Mouse (Mus musculus) intestine, postnatal 0 days (tissue): Measurements from ENCODE around the gene 9130023H24Rik. TPM values are rescaled to one million over a fixed set of nuclear protein-coding genes. Genes with fewer than 3 reads are reported as not detected.

ENCODE experiments used
- ATAC-seq: fragments of 200-750 bp; cut with Nextera tagmentation; 2 replicates; pipeline ENCODE4 v1.8.0; 2017; ENCODE audit warnings: mild to moderate bottlenecking, moderate TSS enrichment, moderate library complexity
- H3K27ac ChIP-seq: fragments of 300-500 bp; sonication (generic); 2 replicates; pipeline ENCODE4 v1.5.1; 2014; ENCODE audit warnings: mild to moderate bottlenecking, low read depth, low read length, moderate library complexity
- H3K27me3 ChIP-seq: fragments of 300-500 bp; sonication (generic); replicated peaks from 2 replicates; pipeline ENCODE4 v1.6.1; 2014; ENCODE audit warnings: low read length, mixed read lengths; ENCODE audit not compliant: control insufficient read depth, insufficient read depth
- H3K36me3 ChIP-seq: fragments of 300-500 bp; sonication (generic); 2 replicates; pipeline ENCODE4 v1.6.1; 2014; ENCODE audit warnings: mild to moderate bottlenecking, moderate library complexity; ENCODE audit not compliant: control insufficient read depth, insufficient read depth
- H3K4me1 ChIP-seq: fragments of 300-500 bp; sonication (generic); replicated peaks from 2 replicates; pipeline ENCODE4 v1.6.1; 2014; ENCODE audit warnings: antibody characterized with exemption, low read length, mixed read lengths; ENCODE audit not compliant: control insufficient read depth, insufficient read depth
- H3K4me2 ChIP-seq: fragments of 300-500 bp; sonication (generic); replicated peaks from 2 replicates; pipeline ENCODE4 v1.6.1; 2014; ENCODE audit warnings: low read depth, mild to moderate bottlenecking, moderate library complexity
- H3K4me3 ChIP-seq: fragments of 300-500 bp; sonication (generic); 2 replicates; pipeline ENCODE4 v1.5.1; 2014; ENCODE audit warnings: low read depth, low read length
- H3K9ac ChIP-seq: fragments of 300-500 bp; sonication (generic); 2 replicates; pipeline ENCODE4 v1.6.1; 2014; ENCODE audit warnings: mild to moderate bottlenecking, low read depth, low read length
- H3K9me3 ChIP-seq: fragments of 300-500 bp; sonication (generic); 2 replicates; pipeline ENCODE4 v1.6.1; 2016; ENCODE audit warnings: mixed run types; ENCODE audit not compliant: control insufficient read depth
- CTCF ChIP-seq: sonication (generic); IDR thresholded peaks from 2 replicates; pipeline ENCODE4 v1.5.1; 2016; ENCODE audit warnings: low read depth, mild to moderate bottlenecking, control low read depth, antibody characterized with exemption, moderate library complexity
- WGBS: fragments of 180-500 bp; shearing (Covaris S2); extraction: QIAGEN DNeasy Blood & Tissue Kit; methylation state at CpG from one replicate; pipeline ENCODE4 v1.1.7; 2014; 5-methylcytosine and 5-hydroxymethylcytosine counted together
- polyA plus RNA-seq: library from polyadenylated mRNA; unstranded; fragments of >200 nt; fragmentation: Nextera tagmentation; extraction: Ambion mirVana; gene quantifications from 2 replicates; pipeline ENCODE4 v1.2.1, GENCODE M21; 2015

9130023H24Rik gene
- polyA plus RNA-seq, 1 experiment from 2014 or later = 3.6 TPM

DNA sequence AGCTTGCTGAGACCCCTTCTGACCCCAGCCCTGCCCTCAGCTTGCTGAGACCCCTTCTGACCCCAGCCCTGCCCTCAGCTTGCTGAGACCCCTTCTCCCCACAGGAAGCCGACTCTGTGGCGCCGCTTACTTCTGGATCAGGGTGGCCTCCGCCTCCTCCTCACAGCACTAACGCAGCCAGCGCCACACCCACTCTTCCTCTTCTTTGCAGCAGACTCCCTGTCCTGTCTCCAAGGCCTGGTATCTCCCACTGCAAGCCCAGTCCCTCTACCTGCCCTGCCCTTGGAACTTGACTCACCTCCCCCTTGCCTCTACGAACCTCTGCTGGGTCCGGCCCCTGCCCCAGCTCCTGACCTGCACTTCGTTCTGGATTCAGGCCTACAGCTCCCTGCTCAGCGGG, 6.1 kb upstream of the 9130023H24Rik start:
- ATAC-seq = no peak

DNA sequence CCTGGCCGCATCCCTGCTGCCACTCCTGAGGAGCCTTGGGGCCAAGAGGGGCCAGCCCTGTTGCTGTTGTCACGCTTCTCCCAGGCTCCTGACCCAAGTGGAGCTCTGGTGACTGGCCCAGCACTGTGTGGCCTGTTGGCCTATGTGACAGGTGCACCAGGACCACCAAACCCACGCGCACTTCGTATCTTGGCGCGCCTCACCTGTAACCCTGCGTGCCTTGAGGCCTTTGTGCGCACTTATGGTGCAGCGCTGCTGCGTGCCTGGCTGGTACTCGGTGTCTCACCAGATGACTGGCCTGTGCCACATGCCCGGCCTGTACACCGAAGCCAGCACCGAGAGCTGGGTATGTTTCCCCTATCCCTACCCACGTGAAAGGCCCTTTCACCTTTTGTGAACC, 4.5 kb upstream of the 9130023H24Rik start:
- Histone ChIP-seq H3K27me3 (no peaks in the 10 kb centered on the region), H3K9ac (no peak overlapping the region), H3K4me3 (no peak overlapping the region), H3K4me2 (no peak overlapping the region), H3K27ac (no peak overlapping the region), H3K4me1 (no peaks in the 10 kb centered on the region), H3K9me3 (no peaks in the 10 kb centered on the region), H3K36me3 (peaks cover 48% of the 10 kb centered on the region)
- WGBS = 93% methylated on average over 16 of the region's 16 CpGs
- no peak for ATAC-seq
- TF ChIP-seq CTCF = no peak

More for the DNA sequence above, 6.1 kb upstream of the 9130023H24Rik start:
- TF ChIP-seq CTCF = no peak
- 74% methylated on average over 10 of the region's 10 CpGs for WGBS
- Histone ChIP-seq H3K4me1 (no peaks in the 10 kb centered on the region), H3K4me3 (no peak overlapping the region), H3K36me3 (peaks cover 48% of the 10 kb centered on the region), H3K27ac (no peak overlapping the region), H3K27me3 (no peaks in the 10 kb centered on the region), H3K9me3 (no peaks in the 10 kb centered on the region), H3K9ac (no peak overlapping the region), H3K4me2 (no peak overlapping the region)

DNA sequence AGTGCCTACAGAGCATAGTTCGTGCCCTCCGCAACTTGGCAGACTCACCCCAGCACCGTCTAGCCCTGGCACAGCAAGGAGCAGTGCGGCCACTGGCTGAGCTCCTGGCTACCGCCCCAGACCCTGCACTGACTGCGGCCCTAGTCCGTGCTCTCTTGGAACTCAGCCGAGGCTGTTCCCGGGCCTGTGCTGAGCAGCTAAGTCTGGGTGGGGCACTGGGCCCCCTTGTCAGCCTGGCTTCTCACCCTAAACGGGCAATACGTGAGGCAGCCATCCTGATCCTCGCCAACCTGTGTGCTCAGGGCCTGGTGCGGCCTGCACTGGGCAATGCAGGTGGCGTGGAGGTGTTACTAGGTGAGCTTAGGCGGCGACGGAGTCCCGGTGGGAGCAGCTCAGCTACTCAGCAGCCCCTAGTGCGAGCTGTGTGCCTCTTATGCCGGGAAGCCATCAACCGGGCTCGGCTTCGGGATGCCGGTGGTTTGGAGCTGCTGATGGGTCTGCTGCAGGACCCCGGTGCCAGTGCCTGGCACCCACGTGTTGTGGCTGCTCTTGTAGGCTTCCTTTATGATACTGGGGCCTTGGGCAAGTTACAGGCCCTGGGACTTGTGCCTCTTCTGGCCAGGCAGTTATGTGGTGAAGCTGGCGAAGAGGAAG, 2.4 kb upstream of the 9130023H24Rik start:
- ATAC-seq = no peak
- H3K27me3 ChIP-seq = no peaks in the 10 kb centered on the region
- no peaks in the 10 kb centered on the region for H3K9me3 ChIP-seq
- no peaks in the 10 kb centered on the region for H3K4me1 ChIP-seq
- no peak for TF ChIP-seq CTCF
- no peak overlapping the region for H3K9ac ChIP-seq
- H3K4me3 ChIP-seq = no peak overlapping the region
- H3K36me3 ChIP-seq = peaks cover 48% of the 10 kb centered on the region
- no peak overlapping the region for H3K4me2 ChIP-seq
- no peak overlapping the region for H3K27ac ChIP-seq
- WGBS = 95% methylated on average over 27 of the region's 27 CpGs

DNA sequence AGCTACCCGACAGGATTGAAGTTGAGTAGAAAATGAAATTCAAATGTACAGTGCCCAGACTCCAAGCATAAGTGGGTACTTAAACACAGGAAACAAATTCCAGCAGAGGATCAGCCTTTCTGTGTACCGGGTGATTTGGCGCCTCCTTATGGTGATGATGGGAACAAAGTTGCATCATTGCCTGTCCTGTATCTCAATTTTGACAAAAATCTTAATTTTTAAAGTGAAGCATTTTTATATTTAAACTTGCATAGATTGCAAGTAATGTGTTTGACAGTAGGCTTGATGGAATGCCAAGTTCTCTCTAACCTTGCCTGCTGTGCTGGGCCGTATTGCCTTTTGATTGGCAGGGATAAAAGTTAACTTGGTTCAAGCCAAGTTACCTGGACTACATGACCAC, 1.2 kb upstream of the 9130023H24Rik start:
- no peak overlapping the region for H3K9ac ChIP-seq
- ATAC-seq = no peak
- WGBS = 18% methylated on average over 4 of the region's 4 CpGs
- no peaks in the 10 kb centered on the region for H3K9me3 ChIP-seq
- H3K4me3 ChIP-seq = peak overlapping the region; percentile 76
- TF ChIP-seq CTCF = peak; percentile 79
- H3K27ac ChIP-seq = peak overlapping the region; percentile 99; the same call in 1 of the 2 replicates
- H3K27me3 ChIP-seq = no peaks in the 10 kb centered on the region
- no peaks in the 10 kb centered on the region for H3K4me1 ChIP-seq
- peaks cover 38% of the 10 kb centered on the region for H3K36me3 ChIP-seq
- H3K4me2 ChIP-seq = peak overlapping the region; percentile 81

- no peak for ATAC-seq
- Histone ChIP-seq H3K9ac (peak overlapping the region; percentile 85), H3K36me3 (peaks cover 32% of the 10 kb centered on the region), H3K9me3 (no peaks in the 10 kb centered on the region), H3K4me1 (no peaks in the 10 kb centered on the region), H3K27me3 (no peaks in the 10 kb centered on the region), H3K4me3 (peak overlapping the region; percentile 76), H3K4me2 (peak overlapping the region; percentile 81), H3K27ac (peak overlapping the region; percentile 99)
- WGBS = under 1% methylated on average over 25 of the region's 25 CpGs
- TF ChIP-seq CTCF = no peak
Measured at GRCm38 (mm10) chr7:128237593-128237926, 271 bp downstream of the 9130023H24Rik start.

GRCm38 (mm10) chr7:128236856-128237592, 807 bp downstream of the 9130023H24Rik start, which contains the start of gene Armc5:
TSS of gene Armc5 (plus strand) at chr7:128237342.
- Histone ChIP-seq H3K4me2 (peak within 1 kb of the TSS; percentile 81), H3K9ac (peak within 1 kb of the TSS; percentile 85), H3K27me3 (no peaks in the 10 kb centered on the region), H3K4me1 (no peaks in the 10 kb centered on the region), H3K4me3 (peak within 1 kb of the TSS; percentile 76), H3K36me3 (peaks cover 26% of the 10 kb centered on the region), H3K9me3 (no peaks in the 10 kb centered on the region), H3K27ac (peak within 1 kb of the TSS; percentile 99)
- TF ChIP-seq CTCF = peak; percentile 93
- ATAC-seq = peak; percentile 45
- 20% methylated on average over 37 of the region's 37 CpGs for WGBS
